Mouse (Mus musculus): Measurements from ENCODE around the gene Msantd2. TPM values are rescaled to one million over a fixed set of nuclear protein-coding genes. Genes with fewer than 3 reads are reported as not detected.
A peak's percentile ranks its signal among the peaks of the same experiment; 100 is the strongest.

Gene Msantd2
- polyA plus RNA-seq, 1 experiment from 2014 or later, result 6.6 TPM

DNA sequence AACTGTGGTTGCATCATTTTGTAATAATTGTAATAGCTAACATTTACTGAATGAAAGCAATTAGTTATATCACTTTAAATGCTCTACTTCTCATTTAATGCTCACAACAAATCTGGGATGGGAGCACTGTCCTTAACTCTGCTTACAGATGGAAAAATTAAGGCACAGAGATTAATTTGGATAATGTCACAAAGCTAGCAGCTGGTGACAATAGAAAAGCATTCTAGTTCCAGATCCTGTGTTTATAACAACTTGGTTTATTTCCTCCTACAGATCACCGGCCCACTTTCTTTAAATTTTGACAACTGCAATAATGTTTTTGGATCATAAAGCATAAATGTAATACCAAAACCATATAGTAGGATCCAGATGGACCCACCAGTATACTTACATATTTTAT, 16.9 kb downstream of the Msantd2 start:
- H3K27me3 ChIP-seq, result no peaks in the 10 kb centered on the region
- no peaks in the 10 kb centered on the region for H3K9me3 ChIP-seq (replicated peaks)
- ATAC-seq (ENCODE audit: low read depth), result no peak
- H3K4me1 ChIP-seq (replicated peaks), result no peaks in the 10 kb centered on the region
- H3K4me2 ChIP-seq, result no peak overlapping the region
- H3K36me3 ChIP-seq, result no peaks in the 10 kb centered on the region
- no peak overlapping the region for H3K9ac ChIP-seq
- 84% methylated on average over 1 of the region's 1 CpGs for WGBS (ENCODE audit: insufficient replicate concordance)
- H3K4me3 ChIP-seq (replicated peaks), result no peak overlapping the region
- no peak overlapping the region for H3K27ac ChIP-seq
- DNase-seq, result no peak

DNA sequence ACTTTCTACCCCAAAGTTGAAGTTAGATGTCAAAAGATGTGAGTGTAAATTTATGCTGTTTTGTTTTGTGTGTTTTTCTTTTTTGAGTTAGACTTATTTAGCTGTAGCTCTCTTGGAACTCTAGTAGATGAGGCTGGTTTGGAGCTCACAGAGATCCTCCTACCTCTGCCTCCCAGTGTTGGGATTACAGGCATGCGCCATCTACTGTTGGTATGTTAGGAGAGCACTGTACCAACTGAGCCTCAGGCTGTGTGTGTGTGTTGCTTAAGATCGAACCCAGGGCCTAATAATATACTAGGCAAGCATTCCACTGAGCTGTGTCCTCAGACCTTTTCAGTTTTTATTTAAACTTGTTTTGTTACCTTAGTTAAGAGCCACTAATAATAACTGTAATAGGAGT, 23.0 kb downstream of the Msantd2 start:
- no peaks in the 10 kb centered on the region for H3K36me3 ChIP-seq
- no peak overlapping the region for H3K9ac ChIP-seq
- 70% methylated on average over 2 of the region's 2 CpGs for WGBS (ENCODE audit: insufficient replicate concordance)
- H3K9me3 ChIP-seq (replicated peaks), result no peaks in the 10 kb centered on the region
- DNase-seq (no peak), ATAC-seq (ENCODE audit: low read depth) (no peak)
- H3K4me1 ChIP-seq (replicated peaks), result peaks cover 9% of the 10 kb centered on the region
- no peaks in the 10 kb centered on the region for H3K27me3 ChIP-seq
- H3K4me3 ChIP-seq (replicated peaks), result no peak overlapping the region
- H3K4me2 ChIP-seq, result no peak overlapping the region
- no peak overlapping the region for H3K27ac ChIP-seq

DNA sequence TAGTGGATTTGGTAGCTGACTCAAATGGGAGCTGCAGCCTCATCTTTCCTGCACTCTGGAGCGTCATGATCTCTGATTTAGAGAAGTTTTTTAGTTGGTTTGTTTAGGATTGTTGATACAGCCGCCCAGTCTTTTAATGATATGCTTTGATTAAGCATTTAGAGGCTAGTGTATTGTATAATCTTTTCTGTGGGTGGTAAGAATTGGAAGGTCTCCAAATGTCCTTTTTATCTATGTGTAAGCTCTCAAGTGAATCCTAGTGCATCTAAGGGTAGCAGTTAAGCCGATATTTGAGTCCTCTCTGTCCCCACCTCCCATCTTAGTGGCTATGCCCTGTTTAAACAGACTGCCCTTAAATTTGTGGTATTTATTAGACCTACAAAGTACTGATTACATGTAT, 25.3 kb downstream of the Msantd2 start:
- Histone ChIP-seq H3K36me3 (peaks cover 4% of the 10 kb centered on the region; the same call in 1 of the 2 replicates), H3K9me3 (replicated peaks) (no peaks in the 10 kb centered on the region), H3K27me3 (no peaks in the 10 kb centered on the region), H3K4me3 (replicated peaks) (no peak overlapping the region), H3K9ac (no peak overlapping the region), H3K4me1 (replicated peaks) (peaks cover 18% of the 10 kb centered on the region), H3K4me2 (no peak overlapping the region), H3K27ac (no peak overlapping the region)
- 67% methylated on average over 3 of the region's 3 CpGs for WGBS (ENCODE audit: insufficient replicate concordance)
- ATAC-seq (ENCODE audit: low read depth), result no peak
- no peak for DNase-seq

DNA sequence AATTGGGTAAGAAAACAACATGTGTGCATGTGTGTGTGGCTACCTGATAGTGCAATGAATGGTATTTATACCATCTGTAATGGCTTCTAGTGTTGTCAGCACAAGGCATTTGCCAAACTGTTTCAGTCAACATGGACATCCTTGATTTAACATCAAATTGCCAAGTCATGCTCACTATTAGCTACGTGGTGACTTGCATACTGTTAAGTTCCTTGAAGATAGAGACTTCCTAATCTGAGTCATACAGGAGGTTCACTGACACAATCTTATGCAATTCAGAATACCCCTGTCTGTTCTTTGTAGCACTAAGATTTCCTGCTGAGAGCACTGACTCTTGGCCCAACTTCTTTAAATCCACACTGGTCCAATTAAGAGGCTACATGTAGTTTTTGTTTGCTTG, 28.3 kb downstream of the Msantd2 start:
- peak; percentile 94 for ATAC-seq (ENCODE audit: low read depth)
- H3K27ac ChIP-seq, result no peak overlapping the region
- peaks cover 5% of the 10 kb centered on the region; the same call in 1 of the 2 replicates for H3K36me3 ChIP-seq
- H3K9ac ChIP-seq, result no peak overlapping the region
- 9% methylated on average over 1 of the region's 1 CpGs for WGBS (ENCODE audit: insufficient replicate concordance)
- H3K9me3 ChIP-seq (replicated peaks), result no peaks in the 10 kb centered on the region
- H3K4me3 ChIP-seq (replicated peaks), result no peak overlapping the region
- H3K27me3 ChIP-seq, result no peaks in the 10 kb centered on the region
- H3K4me1 ChIP-seq (replicated peaks), result peaks cover 18% of the 10 kb centered on the region
- no peak overlapping the region for H3K4me2 ChIP-seq
- DNase-seq, result peak; percentile 32

DNA sequence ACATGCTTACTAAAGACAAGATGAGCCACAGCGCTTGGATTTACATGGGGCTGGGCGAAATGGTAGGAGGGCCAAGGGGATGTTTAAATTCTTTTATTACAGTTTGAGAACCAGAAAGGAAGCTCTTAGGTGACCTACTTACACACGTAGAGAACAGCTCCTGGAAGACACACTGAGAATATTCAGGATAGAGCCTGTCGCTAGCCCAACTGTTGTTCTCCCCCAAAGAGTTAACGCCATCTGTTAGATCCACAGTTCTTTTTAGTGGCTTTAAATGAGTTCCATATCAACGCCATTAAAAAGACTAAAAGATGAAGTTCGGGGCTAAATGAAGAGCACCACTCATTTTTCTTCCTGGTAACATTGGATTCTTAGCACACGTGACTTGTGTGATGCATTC, 29.9 kb downstream of the Msantd2 start:
- WGBS (ENCODE audit: insufficient replicate concordance), result 82% methylated on average over 8 of the region's 8 CpGs
- DNase-seq (no peak), ATAC-seq (ENCODE audit: low read depth) (no peak)
- Histone ChIP-seq H3K4me2 (no peak overlapping the region), H3K4me3 (replicated peaks) (no peak overlapping the region), H3K9ac (no peak overlapping the region), H3K27ac (no peak overlapping the region), H3K4me1 (replicated peaks) (peaks cover 18% of the 10 kb centered on the region), H3K27me3 (no peaks in the 10 kb centered on the region), H3K9me3 (replicated peaks) (no peaks in the 10 kb centered on the region), H3K36me3 (peaks cover 11% of the 10 kb centered on the region)

DNA sequence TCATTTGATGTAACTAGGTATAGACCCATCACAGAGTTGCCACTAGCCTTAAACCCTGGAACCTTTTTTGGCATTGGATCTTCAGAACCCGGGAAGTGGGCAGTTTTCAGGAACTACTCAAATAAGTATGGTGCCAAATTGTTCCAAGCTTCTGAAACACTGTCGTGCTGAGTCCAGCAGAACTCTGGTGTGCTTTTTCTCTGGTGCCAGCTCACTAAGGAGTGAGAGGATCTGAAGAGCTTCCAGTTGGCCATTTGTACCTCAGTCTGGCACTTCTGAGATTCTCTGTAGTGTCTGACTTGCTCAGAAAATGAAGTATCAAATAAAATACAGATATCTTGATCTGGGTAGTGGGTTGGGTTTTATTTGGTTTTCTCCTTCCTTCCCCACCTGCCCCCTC, 30.9 kb downstream of the Msantd2 start:
- H3K9ac ChIP-seq, result no peak overlapping the region
- peaks cover 17% of the 10 kb centered on the region for H3K4me1 ChIP-seq (replicated peaks)
- DNase-seq (no peak), ATAC-seq (ENCODE audit: low read depth) (no peak)
- 67% methylated on average over 2 of the region's 2 CpGs for WGBS (ENCODE audit: insufficient replicate concordance)
- no peak overlapping the region for H3K4me2 ChIP-seq
- H3K4me3 ChIP-seq (replicated peaks), result no peak overlapping the region
- peaks cover 11% of the 10 kb centered on the region for H3K36me3 ChIP-seq
- H3K27me3 ChIP-seq, result no peaks in the 10 kb centered on the region
- no peak overlapping the region for H3K27ac ChIP-seq
- H3K9me3 ChIP-seq (replicated peaks), result no peaks in the 10 kb centered on the region

DNA sequence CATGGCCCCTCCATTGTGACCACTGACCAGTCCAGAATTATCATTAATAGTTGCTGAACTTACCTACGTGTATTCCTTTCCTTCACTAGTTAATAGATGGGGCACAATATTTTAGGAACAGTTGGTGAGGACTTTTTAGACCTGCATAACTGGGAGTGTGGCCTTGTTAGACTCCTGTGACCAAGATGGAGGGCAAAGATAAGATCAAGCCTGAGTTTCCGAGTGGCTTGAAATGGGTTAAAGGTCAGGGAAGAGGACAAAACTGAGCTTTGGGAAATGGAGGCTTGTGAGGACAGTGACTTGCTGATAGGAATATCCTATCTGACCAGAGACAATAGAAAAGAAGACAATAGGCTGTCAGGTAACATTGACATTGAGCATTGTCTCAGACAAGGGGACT, 36.3 kb downstream of the Msantd2 start:
- Histone ChIP-seq H3K4me2 (no peak overlapping the region), H3K36me3 (peaks cover 6% of the 10 kb centered on the region), H3K9ac (no peak overlapping the region), H3K4me1 (replicated peaks) (peaks cover 22% of the 10 kb centered on the region), H3K9me3 (replicated peaks) (no peaks in the 10 kb centered on the region), H3K27ac (no peak overlapping the region), H3K27me3 (peaks cover 48% of the 10 kb centered on the region), H3K4me3 (replicated peaks) (no peak overlapping the region)
- ATAC-seq (ENCODE audit: low read depth) (no peak), DNase-seq (no peak)
- WGBS (ENCODE audit: insufficient replicate concordance), result 70% methylated on average over 2 of the region's 2 CpGs

DNA sequence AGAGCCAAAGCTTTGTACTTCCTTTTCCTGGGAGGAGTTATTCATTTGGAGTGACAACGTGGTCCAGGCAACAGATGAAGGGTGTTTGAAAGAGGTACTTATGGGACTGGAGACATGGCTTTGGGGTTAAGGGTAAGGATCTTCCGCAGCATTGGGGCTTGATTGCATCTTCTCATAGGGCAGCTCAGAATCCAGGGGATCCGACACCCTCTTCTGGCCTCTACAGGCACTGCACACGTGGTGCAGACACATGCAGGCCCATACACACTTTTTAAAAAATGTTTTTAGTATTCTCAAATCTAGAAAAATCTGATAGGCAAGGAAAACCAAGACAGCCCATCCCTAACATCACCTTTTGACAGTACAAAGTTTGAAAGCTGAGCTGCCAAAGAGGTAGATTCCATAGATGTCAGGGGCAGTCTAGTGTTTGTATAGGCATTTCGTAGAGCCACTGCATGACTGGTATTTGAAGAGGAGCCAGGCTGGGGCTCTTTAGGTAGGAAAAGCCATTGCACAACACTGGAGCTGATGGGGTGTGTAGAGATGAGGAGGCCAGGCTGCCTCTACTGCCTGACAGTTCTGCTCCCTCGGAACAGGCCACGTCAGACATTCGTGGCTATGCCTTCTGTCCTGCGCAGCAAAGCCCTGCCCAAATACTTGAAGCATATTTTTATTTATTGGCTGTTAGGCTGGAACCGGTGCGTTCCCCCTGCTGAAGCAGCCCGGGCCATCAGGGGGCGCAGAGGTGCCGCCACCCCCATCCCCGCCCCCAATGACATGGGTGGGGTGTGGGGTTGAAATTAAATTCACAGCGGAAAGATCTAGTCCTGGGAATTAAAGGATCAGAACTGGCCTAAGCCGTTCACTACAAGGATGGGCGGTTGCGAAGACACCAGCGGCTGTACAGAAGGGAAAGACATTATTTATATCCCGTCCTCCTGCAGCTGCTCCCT, 37.6 kb downstream of the Msantd2 start:
- ATAC-seq (ENCODE audit: low read depth) (no peak), DNase-seq (no peak)
- peaks cover 32% of the 10 kb centered on the region for H3K4me1 ChIP-seq (replicated peaks)
- H3K4me2 ChIP-seq, result peak overlapping the region; percentile 61
- H3K4me3 ChIP-seq (replicated peaks), result peak overlapping the region; percentile 42
- H3K9ac ChIP-seq, result no peak overlapping the region
- H3K9me3 ChIP-seq (replicated peaks), result no peaks in the 10 kb centered on the region
- 23% methylated on average over 21 of the region's 21 CpGs for WGBS (ENCODE audit: insufficient replicate concordance)
- no peak overlapping the region for H3K27ac ChIP-seq
- peaks cover 60% of the 10 kb centered on the region for H3K27me3 ChIP-seq
- peaks cover 6% of the 10 kb centered on the region for H3K36me3 ChIP-seq

DNA sequence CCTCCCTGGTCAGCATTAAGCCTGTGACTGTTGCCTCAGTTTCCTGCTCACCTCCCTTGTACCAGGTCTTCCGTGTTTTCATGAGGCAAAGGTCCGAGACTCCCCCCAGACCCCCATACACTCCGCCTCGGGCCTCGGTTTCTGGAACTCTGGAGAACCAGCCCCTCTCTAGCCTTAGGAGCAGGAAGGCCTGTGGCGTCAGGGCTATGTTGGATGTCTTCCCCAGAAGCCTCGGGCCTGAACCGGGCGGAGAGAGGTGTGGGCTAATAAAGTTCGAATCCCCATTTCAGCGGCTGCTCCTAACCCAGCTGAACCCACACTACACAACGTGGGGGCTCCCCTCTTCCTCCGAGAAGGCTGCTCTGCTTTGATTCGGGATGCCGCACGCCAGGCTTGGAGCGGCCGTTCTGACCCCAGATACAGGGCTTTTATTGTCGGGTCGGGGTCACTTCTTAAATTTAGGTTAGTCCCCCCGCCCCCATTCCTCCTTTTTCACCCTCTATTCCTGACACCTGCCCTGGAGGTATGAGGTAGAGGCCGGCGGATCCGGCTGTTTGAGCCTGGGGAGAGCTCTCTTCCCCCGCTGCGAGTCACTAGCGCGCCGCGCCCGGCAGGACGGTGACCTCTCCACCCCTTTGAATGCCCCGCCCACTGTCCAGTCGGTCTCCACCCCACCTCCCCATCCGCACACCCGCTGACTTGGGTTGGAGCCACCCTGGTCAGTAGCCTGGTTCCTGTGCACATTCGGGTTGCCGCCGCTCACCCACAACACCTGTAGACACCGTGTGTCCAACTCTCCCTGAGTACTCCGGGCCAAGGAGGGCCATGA, 38.5 kb downstream of the Msantd2 start, which contains the start of gene Esam:
Esam (plus strand) TSS at position 683 of the 829 bp plus-strand sequence.
- ATAC-seq (ENCODE audit: low read depth), result peak; percentile 45
- Histone ChIP-seq H3K9me3 (replicated peaks) (no peaks in the 10 kb centered on the region), H3K4me3 (replicated peaks) (peak within 1 kb of the TSS; percentile 42), H3K27me3 (peaks cover 66% of the 10 kb centered on the region), H3K4me1 (replicated peaks) (peaks cover 32% of the 10 kb centered on the region), H3K27ac (peak within 1 kb of the TSS; percentile 58), H3K9ac (peak within 1 kb of the TSS; percentile 22; the same call in 1 of the 2 replicates), H3K4me2 (peak within 1 kb of the TSS; percentile 61), H3K36me3 (peaks cover 6% of the 10 kb centered on the region)
- WGBS (ENCODE audit: insufficient replicate concordance), result 3% methylated on average over 41 of the region's 41 CpGs
- peak; percentile 9 for DNase-seq

DNA sequence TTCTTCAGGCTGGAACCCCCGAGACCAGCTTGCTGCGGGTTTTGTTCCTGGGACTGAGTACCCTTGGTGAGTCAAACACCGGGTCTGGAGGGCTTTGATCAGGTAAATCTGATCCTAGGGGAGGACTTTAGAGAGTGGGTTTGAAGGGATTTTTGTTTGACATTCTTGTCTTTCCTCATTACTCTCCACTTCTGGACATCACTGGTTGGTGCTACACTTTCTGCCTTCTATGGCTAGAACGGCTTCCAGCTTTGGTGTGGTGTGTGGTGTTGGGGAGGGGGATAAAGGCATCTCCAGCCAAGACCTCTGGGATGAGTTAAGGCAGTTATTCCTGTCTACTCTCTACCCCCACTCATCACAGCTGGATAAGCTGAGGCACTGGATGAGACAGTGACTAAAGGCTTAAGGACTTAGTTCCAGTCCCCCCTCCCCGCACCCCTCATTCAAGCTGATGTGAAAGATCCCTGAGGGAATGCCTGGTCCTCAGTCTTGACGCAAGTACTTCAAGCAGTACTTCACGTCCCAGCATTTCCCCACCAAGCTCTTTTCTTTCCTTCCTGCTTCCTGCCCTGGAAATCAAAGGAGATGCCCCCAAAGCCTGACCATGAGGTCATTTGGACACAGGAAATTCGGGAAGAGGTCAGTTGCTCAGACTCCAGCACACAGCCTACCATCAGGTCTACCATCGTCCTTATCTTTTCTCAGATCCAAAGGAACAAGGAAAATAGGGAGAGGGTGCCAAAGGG, 39.3 kb downstream of the Msantd2 start:
- peak overlapping the region; percentile 58 for H3K27ac ChIP-seq

More for the DNA sequence above, 39.3 kb downstream of the Msantd2 start:
- WGBS (ENCODE audit: insufficient replicate concordance), result 17% methylated on average over 9 of the region's 9 CpGs
- Histone ChIP-seq H3K4me3 (replicated peaks) (peak overlapping the region; percentile 42), H3K36me3 (peaks cover under 1% of the 10 kb centered on the region; the same call in 1 of the 2 replicates), H3K4me1 (replicated peaks) (peaks cover 32% of the 10 kb centered on the region), H3K9me3 (replicated peaks) (no peaks in the 10 kb centered on the region), H3K9ac (no peak overlapping the region), H3K4me2 (peak overlapping the region; percentile 61), H3K27me3 (peaks cover 74% of the 10 kb centered on the region)
- DNase-seq (no peak), ATAC-seq (ENCODE audit: low read depth) (no peak)
